Mouse (Mus musculus): ENCODE data around the gene Rassf8.

Rassf8 gene

GRCm38 (mm10) chr6:145862321-145862720, 115.8 kb downstream of the Rassf8 start:
- no peak for DNase-seq (ENCODE audit: low spot score)

- no peak for DNase-seq (ENCODE audit: low spot score)
Observed at GRCm38 (mm10) chr6:145862739-145863064, 116.2 kb downstream of the Rassf8 start.

GRCm38 (mm10) chr6:145863065-145863971, 116.8 kb downstream of the Rassf8 start:
- DNase-seq (ENCODE audit: low spot score), result peak; percentile 76

GRCm38 (mm10) chr6:145864171-145864570, 117.6 kb downstream of the Rassf8 start:
- peak; percentile 44 for DNase-seq (ENCODE audit: low spot score)

GRCm38 (mm10) chr6:145865289-145865885, 118.8 kb downstream of the Rassf8 start, which contains the start of gene Bhlhe41:
Gene Bhlhe41, minus strand, starts transcription at chr6:145865558.
- peak; percentile 79 for DNase-seq (ENCODE audit: low spot score)

GRCm38 (mm10) chr6:145865886-145866851, 119.6 kb downstream of the Rassf8 start:
- DNase-seq (ENCODE audit: low spot score), result peak; percentile 79

GRCm38 (mm10) chr6:145867111-145867510, 120.6 kb downstream of the Rassf8 start:
- DNase-seq (ENCODE audit: low spot score), result no peak

Data from retina, embryonic 14.5 days (tissue).